Mouse (Mus musculus): ENCODE measurements around the gene Nfyb. TPM values are rescaled to one million over a fixed set of nuclear protein-coding genes. Genes with fewer than 3 reads are reported as not detected.
A peak's percentile ranks its signal among the peaks of the same experiment; 100 is the strongest.

Gene Nfyb
- polyA plus RNA-seq (2015; fragmentation: Nextera tagmentation; extraction: Ambion mirVana): 20.9 and 24.7 TPM in 2 replicates

- peak within 1 kb of the TSS; percentile 93 for H3K4me3 ChIP-seq
- H3K27ac ChIP-seq (replicated peaks): peak within 1 kb of the TSS; percentile 100
- WGBS: 1% methylated on average over 64 of the region's 68 CpGs
- peak within 1 kb of the TSS; percentile 100 for H3K9ac ChIP-seq
- H3K4me2 ChIP-seq: peak within 1 kb of the TSS; percentile 75
- H3K4me1 ChIP-seq: peaks cover 42% of the 10 kb centered on the region
- H3K27me3 ChIP-seq (replicated peaks): no peaks in the 10 kb centered on the region
- peaks cover 25% of the 10 kb centered on the region for H3K36me3 ChIP-seq
- peak; percentile 92 for ATAC-seq (ENCODE audit: extremely low read depth, insufficient number of reproducible peaks, low FRiP score, low TSS enrichment)
- no peaks in the 10 kb centered on the region for H3K9me3 ChIP-seq
Measured at GRCm38 (mm10) chr10:82763840-82764631, at the start of gene Nfyb. Nfyb (minus strand) TSS chr10:82764144.

- H3K4me3 ChIP-seq: peak overlapping the region; percentile 61
Measured at GRCm38 (mm10) chr10:82811855-82812431, 48.0 kb upstream of the Nfyb start.

GRCm38 (mm10) chr10:82809352-82809751 lies 45.4 kb upstream of the Nfyb start:
- H3K4me1 ChIP-seq: peaks cover 16% of the 10 kb centered on the region
- no peak overlapping the region for H3K4me2 ChIP-seq
- H3K36me3 ChIP-seq: no peaks in the 10 kb centered on the region
- no peak overlapping the region for H3K4me3 ChIP-seq
- H3K9me3 ChIP-seq: no peaks in the 10 kb centered on the region
- ATAC-seq (ENCODE audit: extremely low read depth, insufficient number of reproducible peaks, low FRiP score, low TSS enrichment): no peak
- H3K9ac ChIP-seq: no peak overlapping the region
- WGBS: 34% methylated on average over 3 of the region's 3 CpGs
- no peak overlapping the region for H3K27ac ChIP-seq (replicated peaks)
- no peaks in the 10 kb centered on the region for H3K27me3 ChIP-seq (replicated peaks)

More at GRCm38 (mm10) chr10:82811855-82812431, 48.0 kb upstream of the Nfyb start:
- Histone ChIP-seq H3K9me3 (no peaks in the 10 kb centered on the region), H3K27ac (replicated peaks) (no peak overlapping the region), H3K9ac (peak overlapping the region; percentile 80), H3K4me2 (peak overlapping the region; percentile 83), H3K4me1 (peaks cover 21% of the 10 kb centered on the region), H3K27me3 (replicated peaks) (no peaks in the 10 kb centered on the region), H3K36me3 (no peaks in the 10 kb centered on the region)
- peak; percentile 63 for ATAC-seq (ENCODE audit: extremely low read depth, insufficient number of reproducible peaks, low FRiP score, low TSS enrichment)
- WGBS: 6% methylated on average over 31 of the region's 52 CpGs

GRCm38 (mm10) chr10:82808891-82809290 lies 44.9 kb upstream of the Nfyb start:
- Histone ChIP-seq H3K4me2 (no peak overlapping the region), H3K36me3 (no peaks in the 10 kb centered on the region), H3K4me1 (peaks cover 12% of the 10 kb centered on the region; the same call in 1 of the 2 replicates), H3K9ac (no peak overlapping the region), H3K27me3 (replicated peaks) (no peaks in the 10 kb centered on the region), H3K9me3 (no peaks in the 10 kb centered on the region), H3K27ac (replicated peaks) (no peak overlapping the region), H3K4me3 (no peak overlapping the region)
- WGBS: 77% methylated on average over 8 of the region's 8 CpGs
- ATAC-seq (ENCODE audit: extremely low read depth, insufficient number of reproducible peaks, low FRiP score, low TSS enrichment): no peak

- Histone ChIP-seq H3K4me1 (peaks cover 9% of the 10 kb centered on the region; the same call in 1 of the 2 replicates), H3K27ac (replicated peaks) (no peak overlapping the region)
- no peak for ATAC-seq (ENCODE audit: extremely low read depth, insufficient number of reproducible peaks, low FRiP score, low TSS enrichment)
Measured at GRCm38 (mm10) chr10:82808155-82808554, 44.2 kb upstream of the Nfyb start.

GRCm38 (mm10) chr10:82807238-82807637 lies 43.3 kb upstream of the Nfyb start:
- no peaks in the 10 kb centered on the region for H3K9me3 ChIP-seq
- H3K27ac ChIP-seq (replicated peaks): no peak overlapping the region
- WGBS: 71% methylated on average over 7 of the region's 7 CpGs
- H3K4me1 ChIP-seq: peaks cover 9% of the 10 kb centered on the region; the same call in 1 of the 2 replicates
- no peak overlapping the region for H3K9ac ChIP-seq
- no peak overlapping the region for H3K4me2 ChIP-seq
- no peaks in the 10 kb centered on the region for H3K27me3 ChIP-seq (replicated peaks)
- ATAC-seq (ENCODE audit: extremely low read depth, insufficient number of reproducible peaks, low FRiP score, low TSS enrichment): no peak
- no peak overlapping the region for H3K4me3 ChIP-seq
- no peaks in the 10 kb centered on the region for H3K36me3 ChIP-seq

More at GRCm38 (mm10) chr10:82808155-82808554, 44.2 kb upstream of the Nfyb start:
- H3K27me3 ChIP-seq (replicated peaks): no peaks in the 10 kb centered on the region
- H3K9ac ChIP-seq: no peak overlapping the region
- H3K9me3 ChIP-seq: no peaks in the 10 kb centered on the region
- H3K4me3 ChIP-seq: no peak overlapping the region
- H3K4me2 ChIP-seq: no peak overlapping the region
- H3K36me3 ChIP-seq: no peaks in the 10 kb centered on the region
- WGBS: 27% methylated on average over 6 of the region's 6 CpGs

GRCm38 (mm10) chr10:82806414-82806813 lies 42.5 kb upstream of the Nfyb start:
- Histone ChIP-seq H3K36me3 (no peaks in the 10 kb centered on the region), H3K27me3 (replicated peaks) (no peaks in the 10 kb centered on the region), H3K4me2 (no peak overlapping the region), H3K4me1 (peaks cover 9% of the 10 kb centered on the region; the same call in 1 of the 2 replicates), H3K9me3 (0 out of 2 replicates have a peak, but pooled peaks cover 3% of the 10 kb centered on the region), H3K4me3 (no peak overlapping the region), H3K27ac (replicated peaks) (no peak overlapping the region), H3K9ac (no peak overlapping the region)
- WGBS: 61% methylated on average over 8 of the region's 8 CpGs
- ATAC-seq (ENCODE audit: extremely low read depth, insufficient number of reproducible peaks, low FRiP score, low TSS enrichment): no peak

GRCm38 (mm10) chr10:82805111-82805510 lies 41.2 kb upstream of the Nfyb start:
- H3K4me1 ChIP-seq: peaks cover 9% of the 10 kb centered on the region; the same call in 1 of the 2 replicates
- H3K9me3 ChIP-seq: 0 out of 2 replicates have a peak, but pooled peaks cover 3% of the 10 kb centered on the region
- no peak overlapping the region for H3K27ac ChIP-seq (replicated peaks)
- 77% methylated on average over 6 of the region's 6 CpGs for WGBS
- H3K36me3 ChIP-seq: no peaks in the 10 kb centered on the region
- H3K4me2 ChIP-seq: no peak overlapping the region
- no peaks in the 10 kb centered on the region for H3K27me3 ChIP-seq (replicated peaks)
- H3K4me3 ChIP-seq: no peak overlapping the region
- H3K9ac ChIP-seq: no peak overlapping the region
- no peak for ATAC-seq (ENCODE audit: extremely low read depth, insufficient number of reproducible peaks, low FRiP score, low TSS enrichment)

- H3K27ac ChIP-seq (replicated peaks): no peak overlapping the region
- no peak overlapping the region for H3K4me2 ChIP-seq
- no peak for ATAC-seq (ENCODE audit: extremely low read depth, insufficient number of reproducible peaks, low FRiP score, low TSS enrichment)
- WGBS: 58% methylated on average over 3 of the region's 3 CpGs
- no peaks in the 10 kb centered on the region for H3K27me3 ChIP-seq (replicated peaks)
- no peaks in the 10 kb centered on the region for H3K36me3 ChIP-seq
- peaks cover 9% of the 10 kb centered on the region; the same call in 1 of the 2 replicates for H3K4me1 ChIP-seq
- no peak overlapping the region for H3K4me3 ChIP-seq
- 0 out of 2 replicates have a peak, but pooled peaks cover 3% of the 10 kb centered on the region for H3K9me3 ChIP-seq
- H3K9ac ChIP-seq: no peak overlapping the region
Measured at GRCm38 (mm10) chr10:82804396-82804795, 40.5 kb upstream of the Nfyb start.

GRCm38 (mm10) chr10:82800094-82800493 lies 36.1 kb upstream of the Nfyb start:
- WGBS: 76% methylated on average over 5 of the region's 5 CpGs
- no peak overlapping the region for H3K4me2 ChIP-seq
- H3K4me1 ChIP-seq: peaks cover 24% of the 10 kb centered on the region
- no peak overlapping the region for H3K4me3 ChIP-seq
- 0 out of 2 replicates have a peak, but pooled peaks cover 3% of the 10 kb centered on the region for H3K9me3 ChIP-seq
- H3K27ac ChIP-seq (replicated peaks): no peak overlapping the region
- H3K27me3 ChIP-seq (replicated peaks): no peaks in the 10 kb centered on the region
- H3K9ac ChIP-seq: no peak overlapping the region
- no peaks in the 10 kb centered on the region for H3K36me3 ChIP-seq
- no peak for ATAC-seq (ENCODE audit: extremely low read depth, insufficient number of reproducible peaks, low FRiP score, low TSS enrichment)

- Histone ChIP-seq H3K9ac (no peak overlapping the region), H3K4me3 (no peak overlapping the region), H3K4me2 (no peak overlapping the region), H3K9me3 (0 out of 2 replicates have a peak, but pooled peaks cover 3% of the 10 kb centered on the region), H3K27ac (replicated peaks) (no peak overlapping the region), H3K36me3 (no peaks in the 10 kb centered on the region), H3K27me3 (replicated peaks) (no peaks in the 10 kb centered on the region), H3K4me1 (peaks cover 28% of the 10 kb centered on the region)
- 36% methylated on average over 11 of the region's 11 CpGs for WGBS
- no peak for ATAC-seq (ENCODE audit: extremely low read depth, insufficient number of reproducible peaks, low FRiP score, low TSS enrichment)
Measured at GRCm38 (mm10) chr10:82798312-82798933, 34.5 kb upstream of the Nfyb start.
